Mouse (Mus musculus) embryonic facial prominence, embryonic 11.5 days (tissue): ENCODE results near the gene Nfe2l2. TPM values are rescaled to one million over a fixed set of nuclear protein-coding genes. Genes with fewer than 3 reads are reported as not detected.
A peak's percentile ranks its signal among the peaks of the same experiment; 100 is the strongest.

Experiments
- ATAC-seq: fragments of 200-750 bp; cut with Nextera tagmentation; replicated peaks from 2 replicates; pipeline ENCODE4 v1.8.0; 2017; ENCODE audit warnings: low read depth; ENCODE audit not compliant: insufficient number of reproducible peaks, low FRiP score, low TSS enrichment
- DNase-seq: peaks from one replicate; pipeline ENCODE4 v3.0.0-alpha.2; 2015; ENCODE audit warnings: low spot score
- H3K27ac ChIP-seq: fragments of 300-500 bp; sonication (generic); replicated peaks from 2 replicates; pipeline ENCODE4 v1.5.1; 2014; ENCODE audit warnings: mild to moderate bottlenecking, low read depth, low read length, control low read depth
- H3K27me3 ChIP-seq: fragments of 300-500 bp; sonication (generic); 2 replicates; pipeline ENCODE4 v1.6.1; 2014; ENCODE audit warnings: mild to moderate bottlenecking, low read length, moderate library complexity, mixed read lengths; ENCODE audit not compliant: control insufficient read depth, insufficient read depth
- H3K36me3 ChIP-seq: fragments of 300-500 bp; sonication (generic); replicated peaks from 2 replicates; pipeline ENCODE4 v1.6.1; 2014; ENCODE audit warnings: low read depth, mild to moderate bottlenecking, low read length, moderate library complexity, mixed read lengths; ENCODE audit not compliant: control insufficient read depth, insufficient read depth
- H3K4me1 ChIP-seq: fragments of 300-500 bp; sonication (generic); 2 replicates; pipeline ENCODE4 v1.6.1; 2014; ENCODE audit warnings: low read length, mixed read lengths; ENCODE audit not compliant: control insufficient read depth, insufficient read depth
- H3K4me2 ChIP-seq: fragments of 300-500 bp; sonication (generic); 2 replicates; pipeline ENCODE4 v1.6.1; 2014; ENCODE audit warnings: low read depth, mild to moderate bottlenecking, control low read depth, low read length, moderate library complexity
- H3K4me3 ChIP-seq: fragments of 300-500 bp; sonication (generic); 2 replicates; pipeline ENCODE4 v1.5.1; 2014; ENCODE audit warnings: low read depth, low read length, control low read depth
- H3K9ac ChIP-seq: fragments of 300-500 bp; sonication (generic); replicated peaks from 2 replicates; pipeline ENCODE4 v1.6.1; 2014; ENCODE audit warnings: mild to moderate bottlenecking, control low read depth, low read length
- H3K9me3 ChIP-seq: fragments of 300-500 bp; sonication (generic); replicated peaks from 2 replicates; pipeline ENCODE4 v1.6.1; 2016; ENCODE audit warnings: mild to moderate bottlenecking, low read length, inconsistent platforms, mixed read lengths; ENCODE audit not compliant: control insufficient read depth
- WGBS: fragments of 180-500 bp; shearing (Covaris S2); extraction: QIAGEN DNeasy Blood & Tissue Kit; methylation state at CpG from one replicate; pipeline ENCODE4 v1.1.7; 2014; 5-methylcytosine and 5-hydroxymethylcytosine counted together
- polyA plus RNA-seq: library from polyadenylated mRNA; unstranded; fragments of >200 nt; fragmentation: Nextera tagmentation; extraction: Ambion mirVana; gene quantifications from 2 replicates; pipeline ENCODE4 v1.2.1, GENCODE M21; 2014

Gene Nfe2l2
- polyA plus RNA-seq, 1 experiment from 2014 or later: 49.1 TPM

GRCm38 (mm10) chr2:75705162-75705752 lies 816 bp upstream of the Nfe2l2 start:
- peak overlapping the region; percentile 75 for H3K4me3 ChIP-seq
- H3K27me3 ChIP-seq: no peaks in the 10 kb centered on the region
- no peak for ATAC-seq
- H3K9me3 ChIP-seq: no peaks in the 10 kb centered on the region
- no peaks in the 10 kb centered on the region for H3K4me1 ChIP-seq
- WGBS: 25% methylated on average over 19 of the region's 19 CpGs
- peak overlapping the region; percentile 63 for H3K27ac ChIP-seq
- no peaks in the 10 kb centered on the region for H3K36me3 ChIP-seq
- H3K9ac ChIP-seq: peak overlapping the region; percentile 87
- peak; percentile 42 for DNase-seq
- H3K4me2 ChIP-seq: peak overlapping the region; percentile 64

- Histone ChIP-seq H3K36me3 (no peaks in the 10 kb centered on the region), H3K27ac (peak overlapping the region; percentile 93), H3K9ac (peak overlapping the region; percentile 87), H3K9me3 (no peaks in the 10 kb centered on the region), H3K4me1 (no peaks in the 10 kb centered on the region), H3K27me3 (no peaks in the 10 kb centered on the region), H3K4me2 (peak overlapping the region; percentile 64), H3K4me3 (peak overlapping the region; percentile 75)
- ATAC-seq: peak; percentile 85
- WGBS: under 1% methylated on average over 59 of the region's 62 CpGs
- DNase-seq: peak; percentile 95
These were observed 863 bp downstream of the Nfe2l2 start for GRCm38 (mm10) chr2:75703375-75704181.

GRCm38 (mm10) chr2:75702588-75702976 lies 1.9 kb downstream of the Nfe2l2 start:
- no peaks in the 10 kb centered on the region for H3K36me3 ChIP-seq
- ATAC-seq (no peak), DNase-seq (peak; percentile 56)
- no peaks in the 10 kb centered on the region for H3K27me3 ChIP-seq
- no peaks in the 10 kb centered on the region for H3K4me1 ChIP-seq
- peak overlapping the region; percentile 75 for H3K4me3 ChIP-seq
- peak overlapping the region; percentile 68 for H3K27ac ChIP-seq
- WGBS: 23% methylated on average over 5 of the region's 5 CpGs
- peak overlapping the region; percentile 87 for H3K9ac ChIP-seq
- H3K4me2 ChIP-seq: peak overlapping the region; percentile 64
- no peaks in the 10 kb centered on the region for H3K9me3 ChIP-seq

GRCm38 (mm10) chr2:75701822-75702587 lies 2.4 kb downstream of the Nfe2l2 start:
- no peaks in the 10 kb centered on the region for H3K36me3 ChIP-seq
- no peaks in the 10 kb centered on the region for H3K4me1 ChIP-seq
- H3K27ac ChIP-seq: no peak overlapping the region
- H3K27me3 ChIP-seq: no peaks in the 10 kb centered on the region
- DNase-seq (no peak), ATAC-seq (no peak)
- H3K4me2 ChIP-seq: peak overlapping the region; percentile 64
- no peaks in the 10 kb centered on the region for H3K9me3 ChIP-seq
- H3K4me3 ChIP-seq: peak overlapping the region; percentile 75
- H3K9ac ChIP-seq: no peak overlapping the region
- WGBS: 81% methylated on average over 9 of the region's 9 CpGs

GRCm38 (mm10) chr2:75701207-75701606 lies 3.2 kb downstream of the Nfe2l2 start:
- H3K4me2 ChIP-seq: no peak overlapping the region
- H3K36me3 ChIP-seq: no peaks in the 10 kb centered on the region
- H3K27me3 ChIP-seq: no peaks in the 10 kb centered on the region
- WGBS: 56% methylated on average over 3 of the region's 3 CpGs
- no peak overlapping the region for H3K4me3 ChIP-seq
- DNase-seq (no peak), ATAC-seq (no peak)
- H3K9ac ChIP-seq: no peak overlapping the region
- no peaks in the 10 kb centered on the region for H3K4me1 ChIP-seq
- H3K9me3 ChIP-seq: no peaks in the 10 kb centered on the region
- no peak overlapping the region for H3K27ac ChIP-seq

GRCm38 (mm10) chr2:75700543-75700942 lies 3.9 kb downstream of the Nfe2l2 start:
- Histone ChIP-seq H3K4me2 (no peak overlapping the region), H3K9me3 (no peaks in the 10 kb centered on the region), H3K27me3 (no peaks in the 10 kb centered on the region), H3K36me3 (no peaks in the 10 kb centered on the region), H3K27ac (no peak overlapping the region), H3K4me3 (no peak overlapping the region), H3K4me1 (no peaks in the 10 kb centered on the region), H3K9ac (no peak overlapping the region)
- 91% methylated on average over 3 of the region's 3 CpGs for WGBS
- ATAC-seq (no peak), DNase-seq (no peak)

GRCm38 (mm10) chr2:75698874-75699273 lies 5.6 kb downstream of the Nfe2l2 start:
- H3K9ac ChIP-seq: no peak overlapping the region
- H3K4me2 ChIP-seq: no peak overlapping the region
- WGBS: 89% methylated on average over 3 of the region's 3 CpGs
- H3K27ac ChIP-seq: no peak overlapping the region
- ATAC-seq (no peak), DNase-seq (no peak)
- no peaks in the 10 kb centered on the region for H3K9me3 ChIP-seq
- H3K4me3 ChIP-seq: no peak overlapping the region
- no peaks in the 10 kb centered on the region for H3K27me3 ChIP-seq
- H3K4me1 ChIP-seq: no peaks in the 10 kb centered on the region
- H3K36me3 ChIP-seq: no peaks in the 10 kb centered on the region

GRCm38 (mm10) chr2:75698007-75698406 lies 6.4 kb downstream of the Nfe2l2 start:
- no peak overlapping the region for H3K9ac ChIP-seq
- ATAC-seq (no peak), DNase-seq (no peak)
- no peaks in the 10 kb centered on the region for H3K27me3 ChIP-seq
- no peak overlapping the region for H3K27ac ChIP-seq
- no peak overlapping the region for H3K4me2 ChIP-seq
- no peaks in the 10 kb centered on the region for H3K9me3 ChIP-seq
- no peak overlapping the region for H3K4me3 ChIP-seq
- 35% methylated on average over 4 of the region's 4 CpGs for WGBS
- H3K36me3 ChIP-seq: no peaks in the 10 kb centered on the region
- no peaks in the 10 kb centered on the region for H3K4me1 ChIP-seq
